Mouse (Mus musculus) CH12.LX (cell line): ENCODE results near the gene 1700024P04Rik. TPM values are rescaled to one million over a fixed set of nuclear protein-coding genes. Genes with fewer than 3 reads are reported as not detected.

Experiments
- DNase-seq: peaks from one replicate; pipeline ENCODE4 v3.0.0-alpha.2; 2013; ENCODE audit errors: extremely low read depth
- H3K27ac ChIP-seq: 2 replicates; pipeline ENCODE4 v1.5.1; 2012; ENCODE audit warnings: low read depth, mild to moderate bottlenecking, control low read depth, moderate library complexity; ENCODE audit not compliant: insufficient read depth
- H3K27me3 ChIP-seq: replicated peaks from 2 replicates; pipeline ENCODE3; 2012; ENCODE audit warnings: inconsistent platforms
- H3K36me3 ChIP-seq, 2 experiments: replicated peaks in 1 of 2; 2 replicates each; pipeline versions ENCODE3 to v1.6.1; 2012; ENCODE audit warnings: inconsistent platforms in 1 of 2, low read length in 1 of 2, mild to moderate bottlenecking in 1 of 2, mixed read lengths in 1 of 2, moderate library complexity in 1 of 2; ENCODE audit not compliant: control insufficient read depth in 1 of 2, insufficient read depth in 1 of 2
- H3K4me1 ChIP-seq, 2 experiments: 2 replicates each; pipeline ENCODE4 v1.6.1; 2012; ENCODE audit warnings: inconsistent platforms in 1 of 2, moderate library complexity in 1 of 2; ENCODE audit not compliant: insufficient read depth in 2 of 2, control insufficient read depth in 1 of 2
- H3K4me2 ChIP-seq: 2 replicates; pipeline ENCODE4 v1.6.1; 2012; ENCODE audit warnings: low read depth, mild to moderate bottlenecking, control low read depth; ENCODE audit not compliant: poor library complexity, insufficient read depth, severe bottlenecking
- H3K4me3 ChIP-seq, 3 experiments: fragments of 150-350 bp in 1 of 3; sonication (generic) in 1 of 3; replicated peaks in 1 of 3; 2 replicates each; pipeline versions ENCODE3 to v1.5.1; 2011 to 2012; ENCODE audit warnings: low read depth in 2 of 3, low read length in 2 of 3, mild to moderate bottlenecking in 2 of 3, moderate library complexity in 2 of 3, control low read depth in 1 of 3, improper control_type of control experiment in 1 of 3, inconsistent platforms in 1 of 3, mixed read lengths in 1 of 3; ENCODE audit not compliant: poor library complexity in 1 of 3
- H3K79me2 ChIP-seq: replicated peaks from 2 replicates; pipeline ENCODE4 v1.6.1; 2012; ENCODE audit warnings: mild to moderate bottlenecking, moderate library complexity; ENCODE audit not compliant: control insufficient read depth, poor library complexity, insufficient read depth, severe bottlenecking; ENCODE audit errors: extremely low read depth
- H3K9ac ChIP-seq: 2 replicates; pipeline ENCODE4 v1.6.1; 2012; ENCODE audit warnings: low read depth, mild to moderate bottlenecking, control low read depth, moderate library complexity; ENCODE audit not compliant: insufficient read depth
- H3K9me3 ChIP-seq: replicated peaks from 2 replicates; pipeline ENCODE3; 2012; ENCODE audit warnings: low read length, inconsistent platforms, mixed read lengths
- CHD1 ChIP-seq: IDR thresholded peaks from 2 replicates; pipeline ENCODE4 v1.6.1; 2012; ENCODE audit warnings: low read depth, low read length, improper control_type of control experiment, inconsistent platforms
- CHD2 ChIP-seq: IDR thresholded peaks from 2 replicates; pipeline ENCODE4 v1.6.1; 2011; ENCODE audit warnings: low read length, improper control_type of control experiment
- CTCF ChIP-seq, 2 experiments: IDR thresholded peaks in 1 of 2; conservative IDR thresholded peaks in 1 of 2; 2 replicates each; pipeline ENCODE4 v1.5.1; 2011 to 2012; ENCODE audit warnings: low read depth in 2 of 2, low read length in 2 of 2, improper control_type of control experiment in 1 of 2, inconsistent platforms in 1 of 2, mild to moderate bottlenecking in 1 of 2, moderate library complexity in 1 of 2
- HCFC1 ChIP-seq: IDR thresholded peaks from 2 replicates; pipeline ENCODE4 v1.6.1; 2012; ENCODE audit warnings: low read depth, mild to moderate bottlenecking, inconsistent platforms, low read length, improper control_type of control experiment
- JUND ChIP-seq: conservative IDR thresholded peaks from 2 replicates; pipeline ENCODE4 v1.6.1; 2011; ENCODE audit warnings: low read depth, low read length, improper control_type of control experiment
- MAFK ChIP-seq: IDR thresholded peaks from 2 replicates; pipeline ENCODE4 v1.6.1; 2011; ENCODE audit warnings: low read length, improper control_type of control experiment; ENCODE audit not compliant: insufficient replicate concordance
- MEF2A ChIP-seq: IDR thresholded peaks from 2 replicates; pipeline ENCODE4 v1.6.1; 2014; ENCODE audit warnings: low read depth, mild to moderate bottlenecking, inconsistent platforms, low read length, improper control_type of control experiment, borderline replicate concordance
- POLR2A ChIP-seq: IDR thresholded peaks from 2 replicates; pipeline ENCODE4 v1.6.1; 2011; ENCODE audit warnings: low read depth, mild to moderate bottlenecking, improper control_type of control experiment, low read length
- POLR2AphosphoS2 ChIP-seq: IDR thresholded peaks from 2 replicates; pipeline ENCODE4 v1.6.1; 2011; ENCODE audit warnings: low read depth, low read length, improper control_type of control experiment
- RCOR1 ChIP-seq: conservative IDR thresholded peaks from 2 replicates; pipeline ENCODE4 v1.6.1; 2012; ENCODE audit warnings: low read depth, mild to moderate bottlenecking, inconsistent platforms, low read length, improper control_type of control experiment
- SMC3 ChIP-seq: IDR thresholded peaks from 2 replicates; pipeline ENCODE4 v1.6.1; 2011; ENCODE audit warnings: low read depth, low read length, improper control_type of control experiment
- TCF12 ChIP-seq: IDR thresholded peaks from 2 replicates; pipeline ENCODE4 v1.6.1; 2014; ENCODE audit warnings: low read depth, mild to moderate bottlenecking, inconsistent platforms, low read length, improper control_type of control experiment
- USF1 ChIP-seq: IDR thresholded peaks from 2 replicates; pipeline ENCODE4 v1.6.1; 2014; ENCODE audit warnings: low read depth, mild to moderate bottlenecking, inconsistent platforms, low read length, improper control_type of control experiment
- USF2 ChIP-seq: conservative IDR thresholded peaks from 2 replicates; pipeline ENCODE4 v1.6.1; 2011; ENCODE audit warnings: low read depth, low read length, improper control_type of control experiment
- ZKSCAN1 ChIP-seq: IDR thresholded peaks from 2 replicates; pipeline ENCODE4 v1.6.1; 2012; ENCODE audit warnings: low read depth, inconsistent platforms, low read length, improper control_type of control experiment, borderline replicate concordance
- ZMIZ1 ChIP-seq: IDR thresholded peaks from 2 replicates; pipeline ENCODE4 v1.6.1; 2012; ENCODE audit warnings: low read depth, mild to moderate bottlenecking, inconsistent platforms, low read length, improper control_type of control experiment
- ZNF384 ChIP-seq: IDR thresholded peaks from 2 replicates; pipeline ENCODE4 v1.6.1; 2012; ENCODE audit warnings: low read depth, low read length, improper control_type of control experiment, inconsistent platforms
- dilution Hi-C: fragments of 300-500 bp; cut with MboI; formaldehyde crosslinking; loops from 2 replicates; pipeline ENCODE4 v1.14.3; 2020; ENCODE audit warnings: low sequenced_read_pairs; ENCODE audit not compliant: extremely low pct_unique_long_range_greater_than_20kb, extremely low pct_ligation_motif_present
- in situ Hi-C: fragments of 300-500 bp; cut with MboI; formaldehyde crosslinking; loops from 3 replicates; pipeline ENCODE4 v1.14.3; 2019; ENCODE audit warnings: low sequenced_read_pairs, low pct_ligation_motif_present, low pct_unique_long_range_greater_than_20kb, mixed read lengths
- polyA plus RNA-seq: library from polyadenylated mRNA; unstranded; fragments of >175 nt; gene quantifications from 2 replicates; pipeline ENCODE4 v1.2.1, GENCODE M21; 2012; ENCODE audit warnings: low read depth; ENCODE audit not compliant: insufficient read length
- total RNA-seq, 2 experiments: library from RNA; depleted of rRNA; stranded (reverse); fragments of 300-350 nt in 1 of 2; fragments of >200 nt in 1 of 2; gene quantifications; 2 replicates each; pipeline ENCODE4 v1.2.3; 2012 to 2014

1700024P04Rik gene
- total and polyA plus RNA-seq, 3 experiments = not detected

DNA sequence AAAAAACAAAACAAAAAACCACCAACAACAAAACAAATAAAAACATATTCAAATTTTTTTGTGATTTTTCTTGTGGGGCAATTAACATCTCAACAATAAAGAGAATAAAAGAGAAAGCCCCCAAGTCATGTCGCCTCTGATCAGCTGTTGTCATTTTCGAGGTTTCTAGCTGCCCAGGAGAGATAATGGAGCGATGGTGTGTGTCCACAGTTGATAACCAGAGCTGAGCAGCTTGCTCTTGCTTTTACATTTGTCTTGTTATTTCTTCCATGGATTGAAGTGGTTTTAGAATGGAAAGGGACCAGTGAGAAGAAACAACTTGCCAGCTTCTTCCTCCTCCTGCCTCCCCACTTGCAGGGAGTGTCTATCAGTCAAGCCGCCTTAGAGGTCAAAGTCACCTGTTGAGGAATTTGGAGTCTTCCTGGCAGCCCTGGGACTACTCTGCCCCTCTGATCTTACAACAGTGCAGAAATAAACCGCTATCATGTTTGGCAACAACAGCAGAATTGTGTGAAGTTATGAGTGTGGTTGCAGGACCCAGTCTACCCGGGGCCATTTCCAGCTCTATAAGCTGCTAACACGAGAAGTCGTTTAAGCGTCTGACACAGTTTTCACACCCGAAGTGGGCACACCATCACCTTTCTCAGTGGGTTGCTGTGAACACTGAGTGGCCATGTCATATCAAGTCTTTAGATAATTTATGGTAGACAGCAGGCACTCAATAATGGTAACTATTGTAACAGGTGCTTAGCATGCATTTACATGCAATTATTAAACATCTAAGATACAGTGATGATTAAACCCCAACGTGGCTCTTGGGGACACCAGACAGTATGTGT, 35.7 kb upstream of the 1700024P04Rik start:
- Histone ChIP-seq H3K9ac (no peak overlapping the region), H3K9me3 (no peaks in the 10 kb centered on the region)
- dilution Hi-C loops = no loop called here
- TF ChIP-seq MAFK = no peak
- TF ChIP-seq ZKSCAN1 = no peak
- TF ChIP-seq, all 38 proteins: peak for 0
- in situ Hi-C loops = no loop called here
- no peak for DNase-seq
- no peaks in the 10 kb centered on the region for H3K4me1 ChIP-seq
- H3K4me2 ChIP-seq = no peak overlapping the region
- H3K27me3 ChIP-seq = no peaks in the 10 kb centered on the region
- no peak overlapping the region for H3K27ac ChIP-seq
- H3K36me3 ChIP-seq = no peaks in the 10 kb centered on the region
- no peak overlapping the region for H3K4me3 ChIP-seq
- H3K79me2 ChIP-seq = no peaks in the 10 kb centered on the region

DNA sequence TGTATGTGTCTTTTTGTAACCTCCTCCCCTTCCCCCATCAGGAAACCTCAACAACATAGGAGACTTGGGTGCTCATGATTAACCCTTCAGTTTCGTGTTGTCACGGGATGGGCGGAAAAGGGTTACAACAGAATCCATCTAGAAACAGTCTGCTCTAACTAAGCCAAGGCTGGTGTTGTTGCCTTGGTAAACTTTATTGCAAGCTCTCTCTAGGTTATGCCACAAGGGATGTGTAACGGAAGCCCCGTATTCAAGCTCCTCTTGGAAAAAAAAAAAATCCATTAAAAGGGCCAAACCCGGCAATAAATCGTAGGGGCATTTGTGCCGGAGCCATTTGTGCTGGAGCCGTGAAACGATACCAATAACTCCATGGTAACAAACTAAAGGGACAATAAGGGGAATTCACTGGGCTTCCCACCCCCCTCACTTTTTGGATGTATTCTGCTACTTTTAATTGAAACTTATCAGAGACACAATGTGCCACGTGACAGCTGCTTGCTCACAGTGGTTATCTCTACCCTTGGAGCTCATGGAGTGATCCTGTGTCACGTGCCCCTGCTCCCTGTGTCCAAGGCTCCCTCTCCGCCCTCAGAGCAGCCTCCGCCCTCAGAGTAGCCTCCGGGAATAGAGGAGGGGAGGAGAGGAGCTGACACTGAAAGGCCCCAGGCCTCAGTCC, 34.3 kb upstream of the 1700024P04Rik start:
- no peak for DNase-seq
- H3K4me1 ChIP-seq = no peaks in the 10 kb centered on the region
- no peak overlapping the region for H3K9ac ChIP-seq
- dilution Hi-C loops = no loop called here
- H3K9me3 ChIP-seq = no peaks in the 10 kb centered on the region
- no peak overlapping the region for H3K4me3 ChIP-seq
- no peaks in the 10 kb centered on the region for H3K79me2 ChIP-seq
- TF ChIP-seq JUND (no peak), CTCF (conservative IDR thresholded peaks at IDR 0.05 in 1 of 2, IDR thresholded peaks at IDR 0.05 in 1 of 2; ENCODE audit: low read depth in 2 of 2, low read length in 2 of 2) (no peak), USF2 (no peak), MAFK (no peak), ZNF384 (no peak), MEF2A (no peak), ZMIZ1 (no peak), POLR2A (no peak), TCF12 (no peak), HCFC1 (no peak), SMC3 (no peak), USF1 (no peak), CHD1 (no peak), POLR2AphosphoS2 (no peak), CHD2 (no peak), RCOR1 (no peak)
- TF ChIP-seq, all 38 proteins: peak for 0
- Histone ChIP-seq H3K36me3 (no peaks in the 10 kb centered on the region), H3K27ac (no peak overlapping the region), H3K4me2 (no peak overlapping the region), H3K27me3 (no peaks in the 10 kb centered on the region)
- in situ Hi-C loops = no loop called here
